Comparison of ENCODE assay signal across 8 mouse cellular contexts in genomic region chr1:11414560-11414959, GRCm38 (mm10). TPM values are rescaled to one million over a fixed set of nuclear protein-coding genes. Genes with fewer than 3 reads are reported as not detected.
DNase-seq lines count a peak whose midpoint lies in the region; ATAC-seq and TF ChIP-seq lines count a peak whose summit lies in the region.

No protein-coding gene starts in this region.

- no peak for DNase-seq in liver, embryonic 11.5 days (ENCODE audit: low spot score)
- DNase-seq in liver: no peak
- DNase-seq in cerebellum, postnatal 10 days: peak; percentile 80 to 84
- no peak for DNase-seq in heart, postnatal 0 days (ENCODE audit: low spot score)
- no peak for DNase-seq in liver, postnatal 0 days
- DNase-seq in embryo, embryonic 11 days: no peak
- no peak for DNase-seq in thymus, postnatal 36 days

- 5% methylated on average over 9 of the region's 9 CpGs for WGBS in liver, embryonic 11.5 days
- 3% methylated on average over 9 of the region's 9 CpGs for WGBS in heart, postnatal 0 days
- WGBS in liver, postnatal 0 days (ENCODE audit: insufficient replicate concordance): 5% methylated on average over 9 of the region's 9 CpGs

- no peak overlapping the region for H3K27ac ChIP-seq in liver, embryonic 11.5 days (ENCODE audit: low read depth, low read length)
- H3K27ac ChIP-seq in heart, postnatal 0 days (ENCODE audit: low read depth): no peak overlapping the region
- no peak overlapping the region for H3K27ac ChIP-seq in liver, postnatal 0 days (ENCODE audit: low read depth)

- no peak for ATAC-seq in liver, embryonic 11.5 days (replicated peaks; ENCODE audit: low FRiP score)
- ATAC-seq in heart, postnatal 0 days (ENCODE audit: insufficient read depth, low read depth): no peak
- no peak for ATAC-seq in liver, postnatal 0 days
- no peak for ATAC-seq in granulocyte monocyte progenitor cell, adult 5-6 weeks (replicated peaks; ENCODE audit: poor library complexity, severe bottlenecking)

- no peaks in the 10 kb centered on the region for H3K9me3 ChIP-seq in liver, embryonic 11.5 days (ENCODE audit: control insufficient read depth, low read length)
- no peaks in the 10 kb centered on the region for H3K9me3 ChIP-seq in heart, postnatal 0 days (replicated peaks; ENCODE audit: control insufficient read depth, low read length)
- no peaks in the 10 kb centered on the region for H3K9me3 ChIP-seq in liver, postnatal 0 days (ENCODE audit: low read length)

- TF ChIP-seq EP300 in heart, postnatal 0 days (IDR thresholded peaks at IDR 0.05; ENCODE audit: low read depth): no peak
- TF ChIP-seq EP300 in liver, postnatal 0 days (IDR thresholded peaks at IDR 0.05; ENCODE audit: low read depth): no peak

- peaks cover 23% of the 10 kb centered on the region for H3K27me3 ChIP-seq in liver, embryonic 11.5 days (replicated peaks; ENCODE audit: control insufficient read depth, insufficient read depth, low read length)
- peaks cover 17% of the 10 kb centered on the region for H3K27me3 ChIP-seq in heart, postnatal 0 days (ENCODE audit: control insufficient read depth, insufficient read depth, low read length)
- H3K27me3 ChIP-seq in liver, postnatal 0 days (ENCODE audit: insufficient read depth, low read length): peaks cover 24% of the 10 kb centered on the region; the same call in 1 of the 2 replicates

- no peak for TF ChIP-seq CTCF in heart, postnatal 0 days (IDR thresholded peaks at IDR 0.05; ENCODE audit: low read depth)
- TF ChIP-seq CTCF in liver, postnatal 0 days (IDR thresholded peaks at IDR 0.05; ENCODE audit: low read depth): no peak

- no peaks in the 10 kb centered on the region for H3K4me1 ChIP-seq in liver, embryonic 11.5 days (replicated peaks; ENCODE audit: control insufficient read depth, insufficient read depth, low read length)
- no peaks in the 10 kb centered on the region for H3K4me1 ChIP-seq in heart, postnatal 0 days (ENCODE audit: control insufficient read depth, insufficient read depth)
- no peaks in the 10 kb centered on the region for H3K4me1 ChIP-seq in liver, postnatal 0 days (ENCODE audit: insufficient read depth)

- H3K4me3 ChIP-seq in liver, embryonic 11.5 days (ENCODE audit: low read depth, low read length): peak overlapping the region; percentile 37
- H3K4me3 ChIP-seq in heart, postnatal 0 days (ENCODE audit: low read depth, low read length): peak overlapping the region; percentile 46
- H3K4me3 ChIP-seq in liver, postnatal 0 days (ENCODE audit: low read depth, low read length): peak overlapping the region; percentile 22; the same call in 1 of the 2 replicates

- no peaks in the 10 kb centered on the region for H3K36me3 ChIP-seq in liver, embryonic 11.5 days (ENCODE audit: control insufficient read depth, insufficient read depth, low read length)
- H3K36me3 ChIP-seq in heart, postnatal 0 days (replicated peaks; ENCODE audit: control insufficient read depth, insufficient read depth, low read length): no peaks in the 10 kb centered on the region
- no peaks in the 10 kb centered on the region for H3K36me3 ChIP-seq in liver, postnatal 0 days (replicated peaks; ENCODE audit: insufficient read depth, low read length)

- no peak overlapping the region for H3K9ac ChIP-seq in liver, embryonic 11.5 days (ENCODE audit: low read depth, low read length)
- no peak overlapping the region for H3K9ac ChIP-seq in heart, postnatal 0 days (replicated peaks; ENCODE audit: low read depth, low read length)
- no peak overlapping the region for H3K9ac ChIP-seq in liver, postnatal 0 days (replicated peaks)

- peak overlapping the region; percentile 65 for H3K4me2 ChIP-seq in liver, embryonic 11.5 days
- peak overlapping the region; percentile 76 for H3K4me2 ChIP-seq in heart, postnatal 0 days (ENCODE audit: low read depth, low read length)
- H3K4me2 ChIP-seq in liver, postnatal 0 days (ENCODE audit: low read depth, low read length): peak overlapping the region; percentile 49

RNA-seq across cellular contexts. Expression of gene A830018L16Rik, which starts 0.7 kb away (rescaled TPM):
- 0.16 and 0.22 TPM in 2 replicates for polyA plus RNA-seq in liver, embryonic 11.5 days (2014; fragmentation: Nextera tagmentation; extraction: Ambion mirVana)
- total RNA-seq in heart, postnatal 0 days (2014; rRNA removed; ENCODE audit: low replicate concordance): 0.89 TPM in 1 of 2 replicates, not detected in the other
- polyA plus RNA-seq in heart, postnatal 0 days (2015; fragmentation: Nextera tagmentation; extraction: Ambion mirVana): 0.12 and 0.32 TPM in 2 replicates
- not detected in 2 replicates for polyA plus RNA-seq in liver, postnatal 0 days (2015; fragmentation: Nextera tagmentation; extraction: Ambion mirVana)
- total RNA-seq in granulocyte monocyte progenitor cell, adult 5-6 weeks (2014; fragmentation: Nextera tagmentation): not detected in 2 replicates
- total RNA-seq in granulocyte monocyte progenitor cell, adult 5-6 weeks (2017): not detected in 2 replicates

Comparison
In these comparisons a context has a peak if more than half of its experiments do, and no peak if none do; other contexts are left out.
1. DNase-seq: peak in cerebellum, postnatal 10 days (2 of 2); none in liver, embryonic 11.5 days (single experiment), liver (single experiment), heart, postnatal 0 days (single experiment), liver, postnatal 0 days (single experiment), embryo, embryonic 11 days (single experiment) and thymus, postnatal 36 days (0 of 2).
2. Peak in every context shown above with its lines, with median percentiles within 50 percentile points of each other: H3K4me2 ChIP-seq and H3K4me3 ChIP-seq.